Mouse (Mus musculus): ENCODE measurements at regions not wholly inside any gene's neighbourhood (a gene's known extent, or its start where the extent isn't known, plus 50 kb on each side); places are given as distances from the start of the nearest gene placed in this dataset.

DNA sequence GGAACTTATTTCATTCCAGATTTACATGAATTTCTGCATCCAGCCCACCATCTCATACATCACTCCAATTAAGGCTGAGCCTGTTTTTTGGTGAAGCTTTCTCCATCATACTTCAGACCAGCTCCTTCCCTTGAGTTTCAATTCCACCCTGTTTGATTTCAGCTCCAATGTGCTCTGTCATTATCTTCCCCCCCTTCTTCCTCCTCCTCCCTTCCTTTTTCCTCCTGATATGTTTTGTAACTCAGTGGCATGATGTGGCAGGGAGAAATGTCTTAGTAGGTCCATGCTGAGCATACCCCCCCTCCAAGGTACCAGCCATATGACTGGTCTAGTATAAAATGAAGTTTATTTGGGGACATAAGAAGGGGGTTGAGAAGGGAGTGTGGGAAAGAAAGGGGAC lies 420.8 kb downstream of the Atp23 start:
- DNase-seq: no peak

DNA sequence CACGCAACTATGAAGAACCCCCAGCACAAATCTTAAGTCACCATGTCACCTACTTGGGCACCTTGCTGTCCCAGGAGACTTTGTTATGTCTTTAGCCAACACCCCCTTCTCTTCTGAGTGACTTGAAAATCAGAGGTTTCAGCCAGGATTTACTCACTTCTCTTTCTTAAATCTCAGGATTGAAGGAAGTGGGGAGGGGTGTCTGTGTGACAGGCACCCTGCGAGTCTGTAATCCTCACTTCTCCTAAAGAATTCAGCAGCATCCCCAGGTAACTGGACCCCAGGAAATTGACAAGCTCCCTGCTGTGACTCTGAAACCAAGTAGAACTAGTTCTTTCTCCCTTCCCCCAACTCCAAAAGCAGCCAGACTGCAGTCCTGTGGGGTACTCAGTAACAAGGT lies 421.4 kb downstream of the Atp23 start:
- DNase-seq: no peak

DNA sequence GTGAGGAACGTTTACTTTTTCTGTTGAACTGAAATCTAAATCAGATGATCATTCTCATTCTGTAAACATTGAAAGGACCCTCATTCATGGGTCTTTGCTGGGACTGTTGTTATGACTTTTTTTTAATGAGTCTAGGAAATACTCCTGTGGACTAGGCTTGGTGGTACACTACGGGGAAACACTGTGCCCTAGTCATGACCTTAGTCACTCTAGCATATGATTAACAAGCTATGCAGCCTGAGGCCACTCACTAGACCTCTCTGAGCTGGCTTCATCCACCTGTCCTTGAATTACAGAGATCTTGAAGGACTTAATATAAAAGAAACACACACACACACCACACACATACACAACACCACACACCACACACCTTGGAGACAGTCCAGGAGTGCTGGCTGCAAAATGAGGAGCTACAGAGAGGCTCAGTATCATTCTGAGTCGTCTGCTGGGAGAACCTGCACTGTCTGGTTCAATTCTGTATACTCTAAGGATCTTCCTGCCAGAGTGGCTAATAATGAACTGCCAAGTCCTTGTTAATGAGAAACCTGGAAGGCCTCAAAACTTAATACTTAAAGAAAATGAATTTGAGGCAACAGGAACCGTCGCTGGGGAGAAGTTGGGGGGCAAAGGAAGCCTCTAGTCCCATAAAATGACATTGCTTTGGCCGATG lies 428.0 kb downstream of the Atp23 start:
- no peak for DNase-seq

DNA sequence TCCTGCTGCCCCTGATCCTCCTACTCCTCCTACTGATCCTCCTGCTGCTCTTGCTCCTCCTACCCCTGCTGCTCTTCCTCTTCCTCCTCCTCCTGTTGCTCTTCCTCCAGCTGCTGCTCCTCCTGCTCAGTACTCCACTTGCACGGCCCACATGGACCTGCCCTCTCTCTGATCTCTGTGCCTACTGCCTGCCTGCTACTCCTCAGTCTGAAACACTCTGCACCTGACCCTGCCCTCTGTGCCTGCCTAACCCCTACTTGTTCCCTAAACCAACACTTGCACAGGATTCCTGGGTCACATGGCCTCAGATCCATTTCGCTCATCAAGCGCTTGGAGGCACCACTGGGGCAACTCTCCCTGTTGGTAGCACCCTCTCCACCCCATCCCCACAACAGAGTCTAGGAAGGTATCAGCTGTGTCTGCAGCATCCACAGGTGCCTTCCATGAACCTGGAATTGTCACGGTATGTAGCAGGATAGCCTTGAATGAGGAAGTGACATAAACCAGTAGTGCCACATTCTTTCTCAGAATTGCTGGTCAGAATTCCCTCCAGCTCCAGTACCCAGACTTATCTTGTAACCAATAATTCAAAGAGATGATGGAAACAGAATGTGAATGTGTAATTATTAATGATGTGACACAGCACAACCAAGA lies 430.2 kb downstream of the Atp23 start:
- no peak for DNase-seq

DNA sequence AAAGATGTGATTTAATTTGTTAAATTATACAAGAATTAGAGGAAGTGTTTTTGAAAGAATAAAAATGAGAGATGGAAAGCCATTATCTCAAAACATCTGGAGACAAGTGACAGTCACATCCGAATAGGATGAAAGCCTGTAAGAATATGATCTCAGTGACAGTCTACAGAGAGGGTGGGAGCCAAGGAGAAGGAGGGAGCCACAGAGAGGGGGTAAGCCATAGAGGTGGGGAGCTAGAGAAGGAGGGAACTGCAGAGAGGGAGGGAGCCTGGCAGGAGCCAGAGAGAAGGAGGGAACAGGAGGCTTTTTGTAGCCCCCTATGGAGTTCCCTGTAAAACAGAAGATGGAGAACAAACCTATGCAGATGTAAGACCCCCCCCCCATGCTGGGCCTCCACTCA lies 438.4 kb downstream of the Atp23 start:
- no peak for DNase-seq

DNA sequence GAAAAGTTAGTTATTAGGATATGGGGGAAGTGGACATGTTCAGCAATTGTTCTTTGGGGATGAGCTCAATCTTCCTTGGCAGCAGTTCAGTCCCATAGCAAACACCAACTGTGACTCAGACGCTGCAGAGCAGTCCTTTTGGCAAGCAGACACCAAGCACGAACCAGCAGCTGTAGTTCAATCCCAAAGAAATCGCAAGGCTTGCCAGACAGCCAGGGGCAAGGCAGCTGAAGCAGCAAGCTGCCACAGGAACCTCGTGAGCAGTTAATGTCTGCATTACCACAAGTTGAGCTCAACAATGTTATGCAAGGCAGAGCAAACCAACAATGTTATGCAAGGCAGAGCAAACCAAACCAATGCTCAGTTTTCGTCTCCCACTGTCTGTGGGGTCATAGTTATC lies 442.6 kb downstream of the Atp23 start:
- DNase-seq: no peak

DNA sequence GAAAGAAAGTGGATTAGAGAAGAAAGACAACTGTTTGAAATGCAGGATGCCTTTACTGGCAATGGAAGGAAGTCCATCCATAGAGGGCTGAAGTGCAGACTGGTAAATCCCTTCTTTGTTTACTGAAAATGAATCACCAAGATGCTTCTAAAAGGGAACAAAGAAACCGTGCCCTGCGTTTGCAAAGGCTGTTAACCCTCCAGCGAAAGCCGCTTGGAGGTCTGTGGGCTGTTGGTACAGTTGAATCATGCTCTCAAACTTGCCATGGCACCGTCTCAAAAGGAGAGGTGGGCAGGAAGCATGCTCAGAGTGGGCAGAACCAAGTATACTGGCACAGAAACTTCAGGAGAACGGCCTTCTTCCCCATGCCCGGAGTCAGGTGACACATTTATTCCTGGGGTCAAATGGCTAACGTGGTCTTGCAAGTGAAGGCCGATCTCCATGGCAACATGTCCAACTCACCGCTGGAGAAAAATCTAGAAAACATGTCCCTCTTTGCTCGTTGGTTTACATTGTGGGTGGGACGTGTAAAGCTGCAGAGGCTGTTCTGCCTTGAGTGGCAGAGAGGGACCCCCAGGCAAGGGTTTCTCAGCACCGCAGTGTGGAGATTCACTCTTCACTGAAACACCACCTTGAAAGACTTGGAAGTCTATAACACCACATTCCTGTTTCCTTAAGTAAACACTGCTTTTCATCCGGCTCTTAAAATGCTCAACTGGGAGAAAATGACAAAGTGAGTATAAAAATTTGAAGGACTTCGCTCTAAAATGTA lies 448.2 kb downstream of the Atp23 start:
- no peak for DNase-seq

DNA sequence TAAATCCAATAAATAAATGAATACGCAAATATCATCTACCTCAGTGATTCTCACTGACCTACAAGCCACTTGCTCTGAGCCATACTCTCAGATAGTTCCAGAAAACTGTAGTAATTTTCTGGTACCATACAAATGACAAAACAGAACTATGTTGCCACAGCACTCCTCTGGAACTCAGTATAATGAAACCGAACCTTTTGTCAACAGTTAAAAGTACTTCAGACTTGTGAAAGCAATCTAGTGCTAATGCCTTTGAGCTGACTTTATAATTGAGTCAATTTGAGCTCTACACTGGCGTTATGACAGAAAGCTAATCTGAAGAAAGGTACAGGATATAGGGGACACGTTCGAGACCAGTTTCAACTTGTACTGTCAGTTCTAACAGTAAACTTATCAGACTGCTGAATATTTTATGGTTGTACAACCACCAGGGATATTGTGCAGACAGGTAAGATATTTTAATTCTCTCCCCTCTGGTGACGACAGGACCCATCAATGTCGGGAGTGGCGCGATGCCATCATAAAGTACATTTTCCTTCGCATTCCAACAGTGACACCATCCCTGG lies 449.0 kb downstream of the Atp23 start:
- DNase-seq: no peak

DNA sequence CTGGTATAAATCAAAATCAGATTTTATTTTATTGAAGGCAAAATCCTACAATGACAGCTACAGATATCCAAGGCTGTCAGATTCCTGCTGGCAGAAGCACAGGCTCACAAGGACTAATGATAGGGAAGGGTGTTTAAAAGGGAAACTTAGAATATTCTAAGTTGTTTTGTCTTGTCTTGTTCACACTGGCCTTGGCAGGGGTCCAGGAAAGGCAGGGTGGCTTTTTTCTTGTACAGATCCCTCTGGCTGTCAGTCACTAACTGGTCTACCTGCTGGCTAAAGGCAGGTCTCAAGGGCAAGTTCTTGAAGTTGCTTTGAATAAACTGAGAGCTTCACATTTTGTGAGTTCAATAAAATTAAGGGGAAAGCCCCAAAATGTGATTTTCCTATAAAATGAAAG lies 465.3 kb downstream of the Lrig3 start:
- DNase-seq: no peak

DNA sequence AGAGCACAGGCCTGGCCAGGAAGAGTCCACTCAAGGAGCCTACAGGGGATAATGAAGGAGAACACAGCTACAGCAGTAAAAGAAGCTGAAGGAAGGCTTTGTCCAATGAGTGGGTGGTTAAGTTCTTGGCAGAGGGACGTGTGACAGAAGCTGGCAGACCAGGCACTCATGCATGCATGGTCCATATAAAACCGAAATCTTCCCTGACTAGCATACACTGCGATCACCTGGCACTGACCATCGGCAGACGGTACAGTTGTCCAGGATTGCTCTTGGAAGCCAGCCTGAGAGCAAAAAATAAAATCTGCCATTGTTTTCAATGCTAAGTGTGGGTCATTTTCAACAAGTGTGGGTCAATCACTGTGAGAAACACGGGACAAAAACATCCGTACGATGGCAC lies 464.4 kb downstream of the Lrig3 start:
- no peak for DNase-seq

DNA sequence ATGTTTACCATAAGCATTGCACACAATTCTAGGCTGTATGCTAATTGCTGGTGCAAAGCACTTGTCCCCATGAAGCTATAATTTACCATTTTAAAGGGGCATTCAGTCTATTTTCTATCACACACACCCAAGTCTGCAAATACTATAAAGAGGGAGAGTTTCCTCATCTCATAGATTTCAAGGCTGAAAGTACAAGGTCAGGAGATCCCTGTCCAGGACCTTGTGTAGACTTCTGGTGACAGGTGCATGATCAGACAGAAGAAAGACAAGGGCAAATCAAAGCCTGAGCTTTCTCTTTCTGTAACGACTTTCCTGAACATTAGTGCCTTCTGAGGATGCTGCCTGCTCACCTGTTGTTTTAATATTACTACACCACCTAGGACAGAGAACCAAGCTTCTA lies 463.5 kb downstream of the Lrig3 start:
- no peak for DNase-seq

DNA sequence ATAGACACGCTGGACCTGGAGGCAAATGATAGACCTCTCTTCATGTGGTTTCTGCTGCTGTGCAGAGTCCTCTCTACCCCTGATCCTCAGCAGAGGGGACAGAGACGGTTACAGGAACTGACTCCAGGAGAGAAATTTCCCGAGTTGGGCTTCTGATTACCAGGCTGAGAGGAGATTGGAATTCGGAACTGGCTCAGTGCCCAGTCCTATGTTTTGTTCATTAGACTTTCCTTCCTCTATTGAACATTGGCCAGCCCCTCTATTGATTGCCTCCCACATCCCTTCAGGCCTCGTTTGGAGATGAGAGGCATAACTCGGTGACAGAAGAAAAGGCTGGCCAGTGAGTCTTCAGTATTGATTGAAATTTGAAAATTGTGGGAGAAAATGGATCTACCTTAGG lies 456.1 kb downstream of the Lrig3 start:
- DNase-seq: no peak

DNA sequence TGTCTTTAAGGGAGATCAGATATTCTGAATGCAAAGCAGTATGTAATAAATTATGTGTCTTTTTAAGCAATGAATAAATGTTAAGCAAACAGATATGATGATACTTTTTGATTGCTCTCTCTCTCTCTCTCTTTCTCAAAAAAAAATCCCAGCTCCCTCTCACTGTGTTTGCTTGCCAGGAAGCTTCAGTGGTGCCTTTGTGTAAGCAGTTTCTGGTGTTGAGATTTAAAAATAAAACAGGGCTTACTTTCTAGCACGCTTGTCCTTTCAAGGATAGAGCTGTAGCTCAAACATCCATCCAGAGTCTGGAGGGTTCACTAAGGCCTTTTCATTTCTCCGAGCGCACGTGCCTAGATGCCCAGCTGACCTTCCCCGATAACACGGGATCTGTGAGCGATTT lies 447.8 kb downstream of the Lrig3 start:
- DNase-seq: no peak

DNA sequence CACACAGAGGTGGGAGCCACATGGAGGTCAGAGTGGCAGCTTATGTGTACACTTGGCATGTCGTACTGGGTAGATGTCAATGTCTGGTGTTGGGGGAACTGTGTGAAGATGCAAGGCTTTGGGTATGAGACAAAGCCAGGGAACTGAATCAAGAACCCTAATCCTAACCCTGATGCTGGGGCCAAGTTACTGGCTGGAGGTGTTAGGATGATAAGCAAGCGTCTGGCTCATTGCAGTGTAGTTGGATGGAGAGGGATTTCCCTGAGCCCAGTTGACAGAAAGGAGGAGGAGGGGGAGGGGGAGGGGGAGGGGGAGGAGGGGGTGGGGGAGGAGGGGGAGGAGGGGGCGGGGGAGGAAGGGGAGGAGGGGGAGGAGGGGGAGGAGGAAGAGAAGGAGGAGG lies 426.3 kb downstream of the Lrig3 start:
- DNase-seq: no peak

DNA sequence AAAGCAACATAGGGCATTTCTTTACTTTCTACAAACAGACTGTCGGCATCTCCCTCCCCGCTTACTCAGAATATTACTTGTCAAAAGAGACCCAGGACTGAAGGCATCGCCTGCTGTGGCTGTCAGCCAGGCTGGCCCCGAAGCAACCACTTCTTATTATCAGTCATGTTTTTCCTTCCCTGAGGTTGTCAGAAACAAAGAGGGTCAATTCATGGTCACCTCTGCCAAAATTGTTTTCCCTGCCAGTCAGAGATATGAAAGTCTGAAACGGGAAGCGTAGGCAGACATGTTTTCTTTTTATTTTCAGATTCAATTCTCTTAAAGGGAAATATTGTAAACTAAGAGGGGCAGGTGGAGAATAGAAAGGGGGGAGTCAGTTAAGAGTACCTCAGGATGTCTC lies 425.8 kb downstream of the Lrig3 start:
- DNase-seq: no peak

DNA sequence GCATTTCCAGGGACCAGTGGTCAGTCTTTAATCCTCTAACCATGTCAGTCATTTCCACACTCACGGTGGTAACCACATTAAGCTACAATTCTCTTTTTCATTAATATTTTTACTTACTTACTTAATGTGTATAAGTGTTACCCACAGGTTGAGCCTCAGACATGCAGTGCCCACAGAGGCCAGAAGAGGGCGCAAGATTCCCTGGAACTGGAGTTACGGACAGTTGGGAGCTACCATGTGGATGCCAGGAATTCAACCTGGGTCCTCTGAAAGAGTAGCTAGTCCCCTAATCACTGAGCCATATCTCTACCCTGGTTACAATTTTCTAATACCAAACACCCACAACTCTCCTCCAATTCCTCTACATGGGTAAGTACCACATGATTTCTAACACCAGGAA lies 420.5 kb downstream of the Lrig3 start:
- DNase-seq: peak; percentile 21

DNA sequence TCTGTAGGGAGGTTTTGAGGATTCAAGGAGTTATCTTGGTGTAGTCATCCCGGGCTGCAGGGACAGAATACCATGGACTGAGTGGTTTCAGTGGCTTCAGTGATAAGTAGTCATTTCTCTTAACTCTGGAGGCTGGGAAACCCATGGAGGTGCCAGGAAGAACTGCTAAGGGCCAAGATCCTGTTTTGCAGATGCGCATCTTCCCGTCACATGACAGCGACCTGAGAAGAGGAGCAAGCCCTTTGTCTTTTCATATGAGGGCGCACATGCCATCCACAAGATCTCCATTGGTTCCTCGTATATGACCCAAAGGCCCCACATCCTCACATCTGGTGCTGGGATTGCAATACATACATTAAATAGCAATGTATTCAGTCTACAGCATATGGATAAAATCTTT lies 419.7 kb downstream of the Lrig3 start:
- no peak for DNase-seq

DNA sequence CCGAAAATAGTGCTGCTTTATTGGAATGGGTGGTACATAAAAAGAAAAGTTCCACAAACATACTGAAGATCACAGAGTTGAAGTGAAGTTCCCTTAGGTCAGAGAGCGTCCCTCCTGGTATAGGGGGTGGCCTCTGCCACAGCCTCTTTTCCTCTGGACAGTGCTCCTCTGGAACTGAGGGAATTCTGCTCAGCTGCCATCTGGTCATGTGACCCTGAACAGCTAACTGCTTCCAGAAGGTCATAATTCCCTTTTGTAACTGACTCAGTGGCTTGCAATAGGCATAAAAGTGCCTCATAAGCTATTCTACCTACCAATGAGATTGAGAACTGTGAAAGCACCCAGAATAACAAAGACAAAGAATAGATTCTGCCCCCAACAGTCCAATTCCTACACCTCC lies 414.4 kb downstream of the Lrig3 start:
- DNase-seq: no peak

DNA sequence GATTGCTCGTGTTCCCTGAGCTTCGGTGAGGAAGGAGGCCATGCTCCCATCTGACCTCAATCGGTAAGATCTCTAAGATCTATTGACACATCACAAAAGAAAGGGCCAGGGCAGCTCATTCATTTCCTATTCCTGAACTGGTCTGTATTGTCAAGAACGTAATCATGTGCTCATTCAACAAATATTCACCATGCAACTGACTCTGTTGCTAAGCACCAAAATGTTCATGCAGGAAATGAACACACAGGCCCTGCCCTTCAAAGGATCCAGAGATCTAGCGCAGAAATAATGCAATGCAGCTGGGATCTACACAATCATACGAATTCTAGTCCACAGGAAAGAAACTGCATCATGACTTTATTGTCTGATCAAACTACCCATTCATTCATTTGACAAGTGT lies 413.3 kb downstream of the Lrig3 start:
- no peak for DNase-seq

DNA sequence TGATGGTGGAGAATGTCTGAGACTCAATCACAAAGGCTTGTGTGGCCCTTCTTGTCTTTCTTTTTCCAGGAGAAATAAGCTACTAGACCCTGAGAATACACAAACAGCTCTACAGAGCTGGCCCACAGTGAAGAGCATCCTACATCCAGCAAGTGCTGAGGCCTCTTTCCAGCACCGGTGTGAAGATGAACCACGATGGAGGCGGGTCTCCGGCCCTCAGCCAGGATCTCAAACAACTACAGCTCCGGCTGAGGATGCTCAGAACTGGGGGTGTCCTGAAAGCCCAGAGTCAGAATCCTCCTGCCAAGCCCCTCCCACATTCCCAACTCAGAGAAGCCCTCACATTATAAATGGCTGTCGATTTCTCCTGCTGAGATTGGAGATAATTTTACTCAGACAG lies 407.9 kb downstream of the Lrig3 start:
- DNase-seq: no peak

DNA sequence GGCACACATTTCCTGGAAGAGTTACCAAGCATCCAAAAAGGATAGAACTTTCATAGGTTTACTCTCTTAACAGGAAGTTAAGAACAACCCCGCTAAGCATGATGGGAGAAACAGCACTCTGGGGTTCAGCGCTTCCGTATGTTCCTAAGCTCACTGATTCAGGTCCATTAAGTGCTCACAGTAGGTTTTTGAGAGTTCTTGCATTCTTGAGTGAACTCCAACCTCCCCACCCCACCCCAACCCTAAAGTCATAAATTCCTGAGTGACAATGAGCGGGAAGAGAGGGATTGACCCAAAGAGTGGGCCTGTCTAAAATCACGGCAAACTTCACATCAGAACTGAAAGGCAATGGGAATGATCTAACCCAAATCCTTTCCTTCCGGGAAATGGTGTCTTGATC lies 405.9 kb downstream of the Lrig3 start:
- no peak for DNase-seq

DNA sequence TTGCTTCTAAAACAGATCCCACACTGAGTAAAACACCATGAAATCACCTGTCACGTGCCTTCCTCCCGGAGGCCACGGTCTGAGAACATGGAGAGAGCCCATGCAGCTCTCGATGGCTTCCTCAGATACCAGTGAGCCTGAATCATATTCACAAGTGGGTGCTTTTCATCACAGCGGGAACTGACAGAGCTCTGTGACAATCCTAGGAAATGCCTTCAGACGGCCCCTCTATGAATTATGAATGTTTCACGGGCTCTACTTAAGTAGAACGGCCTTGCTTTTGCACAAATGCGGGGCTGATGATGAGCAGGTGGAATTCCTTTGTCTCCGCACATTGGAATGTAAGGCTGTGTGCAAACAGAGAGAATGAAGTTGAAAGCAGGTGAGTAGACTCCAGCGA lies 383.1 kb downstream of the Lrig3 start:
- DNase-seq: no peak

DNA sequence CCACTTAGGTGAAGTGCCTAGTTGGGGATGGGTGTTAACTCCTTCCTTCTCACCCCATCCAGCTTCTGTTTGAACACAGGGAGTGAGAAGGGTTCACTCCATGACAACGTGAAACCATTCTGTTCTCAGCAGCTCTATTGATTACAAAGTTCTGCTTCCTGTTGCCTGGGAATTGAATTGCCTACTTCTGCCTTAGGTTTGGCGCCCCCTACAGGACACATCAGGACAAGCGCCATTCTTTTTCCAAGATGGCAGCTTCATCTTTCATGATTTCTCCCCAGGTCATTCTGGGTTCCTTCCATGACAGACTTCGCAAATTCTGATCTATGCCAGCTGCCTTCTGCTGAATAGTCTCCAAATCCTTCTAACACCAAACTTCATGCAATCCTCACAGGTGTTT lies 371.5 kb downstream of the Lrig3 start:
- no peak for DNase-seq

DNA sequence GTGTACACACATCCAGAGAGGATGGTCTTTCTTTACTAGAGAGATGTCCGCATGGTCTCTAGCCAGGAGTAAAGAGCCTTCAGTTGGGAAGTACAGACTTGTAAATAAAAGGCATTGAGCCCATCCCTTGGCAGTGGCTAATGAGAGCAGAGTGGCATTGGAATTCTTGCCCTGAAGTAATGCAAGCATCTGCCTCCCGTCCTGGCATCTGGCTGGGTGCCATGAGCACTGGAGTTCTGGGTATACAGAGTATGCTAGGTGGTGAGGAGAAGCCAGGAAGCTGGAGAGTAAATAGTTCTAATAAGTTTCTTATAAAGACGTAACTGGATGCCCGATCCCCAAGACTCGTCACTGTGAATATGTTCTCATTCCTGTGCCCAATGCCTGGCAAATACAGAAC lies 367.8 kb downstream of the Lrig3 start:
- no peak for DNase-seq
